Mouse (Mus musculus): ENCODE data around the gene Cpt1c.

GRCm38 (mm10) chr7:44999753-45000152 is 25.1 kb upstream of the Cpt1c start:
- TF ChIP-seq NELFE (IDR thresholded peaks at IDR 0.05; ENCODE audit: low read depth, low read length) (no peak), POLR2A (IDR thresholded peaks at IDR 0.05; ENCODE audit: low read depth, low read length) (no peak), SMC3 (IDR thresholded peaks at IDR 0.05; ENCODE audit: low read depth, low read length) (no peak), EP300 (IDR thresholded peaks at IDR 0.05; ENCODE audit: low read length) (no peak), MAX (IDR thresholded peaks at IDR 0.05; ENCODE audit: low read length) (no peak), MAZ (IDR thresholded peaks at IDR 0.05; ENCODE audit: low read depth, low read length) (no peak), CTCF (conservative IDR thresholded peaks at IDR 0.05 in 1 of 2, IDR thresholded peaks at IDR 0.05 in 1 of 2; ENCODE audit: low read depth in 2 of 2, low read length in 2 of 2) (no peak), MXI1 (IDR thresholded peaks at IDR 0.05; ENCODE audit: low read depth, low read length) (no peak), ZKSCAN1 (IDR thresholded peaks at IDR 0.05; ENCODE audit: borderline replicate concordance, low read depth, low read length) (no peak), MYC (IDR thresholded peaks at IDR 0.05; ENCODE audit: low read depth, low read length) (no peak), JUN (IDR thresholded peaks at IDR 0.05; ENCODE audit: insufficient read depth, low read depth, low read length) (no peak), ZNF384 (IDR thresholded peaks at IDR 0.05; ENCODE audit: low read depth, low read length) (no peak)

Measured in CH12.LX (cell line).